Mouse (Mus musculus) ES-E14 (cell line): Measurements from ENCODE around the gene Pnmal1.

Experiments used
- CHD2 ChIP-seq: IDR thresholded peaks from 2 replicates; pipeline ENCODE4 v1.6.1; 2014; ENCODE audit warnings: mild to moderate bottlenecking, low read depth, low read length, inconsistent platforms
- HCFC1 ChIP-seq: IDR thresholded peaks from 2 replicates; pipeline ENCODE4 v1.6.1; 2012; ENCODE audit warnings: low read length, inconsistent platforms, borderline replicate concordance; ENCODE audit not compliant: insufficient read depth
- MAFK ChIP-seq: IDR thresholded peaks from 2 replicates; pipeline ENCODE4 v1.6.1; 2014; ENCODE audit warnings: mild to moderate bottlenecking, low read depth, low read length, inconsistent platforms; ENCODE audit not compliant: insufficient read depth
- ZC3H11A ChIP-seq: IDR thresholded peaks from 2 replicates; pipeline ENCODE4 v1.6.1; 2012; ENCODE audit warnings: low read depth, mild to moderate bottlenecking, inconsistent platforms, low read length, borderline replicate concordance
- ZNF384 ChIP-seq: IDR thresholded peaks from 2 replicates; pipeline ENCODE4 v1.6.1; 2012; ENCODE audit warnings: low read depth, low read length, inconsistent platforms

DNA sequence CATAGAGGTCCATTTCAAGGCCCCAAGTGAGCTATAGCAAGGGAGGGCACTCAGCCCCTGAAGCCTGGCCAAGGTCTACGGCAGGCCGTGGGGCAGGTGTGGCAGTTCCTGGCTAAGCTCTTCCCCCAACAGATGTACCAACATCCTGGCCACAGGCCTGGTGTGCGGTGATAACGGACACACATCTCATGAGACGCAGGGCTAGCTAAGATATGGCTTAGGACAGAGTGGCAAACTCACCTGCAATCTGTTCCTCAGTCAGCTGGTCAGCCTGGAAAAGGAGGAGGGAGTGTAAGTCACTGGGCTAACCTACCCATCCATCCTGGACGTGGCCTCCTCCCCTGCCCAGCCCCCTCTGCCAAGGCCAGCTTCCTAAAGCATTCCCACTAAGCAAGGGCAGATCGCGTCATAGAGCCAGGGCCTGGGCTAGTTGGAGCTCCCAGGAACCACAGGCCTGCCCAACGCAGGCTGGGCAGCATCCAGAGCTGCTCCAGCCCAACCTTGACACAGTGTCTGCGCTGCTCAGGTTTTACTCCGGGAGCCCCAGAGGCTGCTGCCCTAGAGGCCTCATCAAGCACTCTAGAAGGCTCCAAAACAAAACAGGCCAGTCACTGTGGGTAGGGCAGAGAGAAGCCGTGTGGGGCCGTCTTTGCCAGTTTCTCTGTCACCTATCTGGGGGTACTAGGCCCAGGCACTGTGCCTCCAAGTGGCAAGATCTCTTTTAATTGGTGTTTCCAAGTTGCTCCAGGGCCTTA lies 39.9 kb upstream of the Pnmal1 start:
- TF ChIP-seq ZNF384 (no peak), MAFK (no peak), ZC3H11A (no peak), HCFC1 (no peak), CHD2 (no peak)
